Mouse (Mus musculus) embryonic facial prominence, embryonic 15.5 days (tissue): ENCODE results near the gene Tmem63b. TPM values are rescaled to one million over a fixed set of nuclear protein-coding genes. Genes with fewer than 3 reads are reported as not detected.

ENCODE experiments used
- ATAC-seq: fragments of 200-750 bp; cut with Nextera tagmentation; 2 replicates; pipeline ENCODE4 v1.8.0; 2017; ENCODE audit warnings: low read depth, moderate TSS enrichment; ENCODE audit not compliant: insufficient number of reproducible peaks, low FRiP score, low TSS enrichment
- H3K27ac ChIP-seq: fragments of 300-500 bp; sonication (generic); replicated peaks from 2 replicates; pipeline ENCODE4 v1.5.1; 2015; ENCODE audit warnings: mild to moderate bottlenecking, inconsistent platforms
- H3K27me3 ChIP-seq: fragments of 300-500 bp; sonication (generic); 2 replicates; pipeline ENCODE4 v1.6.1; 2015; ENCODE audit warnings: inconsistent platforms
- H3K36me3 ChIP-seq: fragments of 300-500 bp; sonication (generic); 2 replicates; pipeline ENCODE4 v1.6.1; 2015; ENCODE audit warnings: mild to moderate bottlenecking, inconsistent platforms
- H3K4me1 ChIP-seq: fragments of 300-500 bp; sonication (generic); 2 replicates; pipeline ENCODE4 v1.6.1; 2015; ENCODE audit warnings: inconsistent platforms
- H3K4me2 ChIP-seq: fragments of 300-500 bp; sonication (generic); replicated peaks from 2 replicates; pipeline ENCODE4 v1.6.1; 2015; ENCODE audit warnings: mild to moderate bottlenecking, inconsistent platforms
- H3K4me3 ChIP-seq: fragments of 300-500 bp; sonication (generic); replicated peaks from 2 replicates; pipeline ENCODE4 v1.5.1; 2015; ENCODE audit warnings: mild to moderate bottlenecking, inconsistent platforms
- H3K9ac ChIP-seq: fragments of 300-500 bp; sonication (generic); 2 replicates; pipeline ENCODE4 v1.6.1; 2015; ENCODE audit warnings: inconsistent platforms
- H3K9me3 ChIP-seq: fragments of 300-500 bp; sonication (generic); replicated peaks from 2 replicates; pipeline ENCODE4 v1.6.1; 2016; ENCODE audit warnings: inconsistent platforms
- WGBS: fragments of 180-500 bp; shearing (Covaris S2); methylation state at CpG from one replicate; pipeline ENCODE4 v1.1.7; 2015; 5-methylcytosine and 5-hydroxymethylcytosine counted together
- polyA plus RNA-seq: library from polyadenylated mRNA; unstranded; fragments of >200 nt; fragmentation: Nextera tagmentation; extraction: Ambion mirVana; gene quantifications from 2 replicates; pipeline ENCODE4 v1.2.1, GENCODE M21; 2015

Gene Tmem63b
- polyA plus RNA-seq, 1 experiment from 2014 or later = 52.4 TPM

DNA sequence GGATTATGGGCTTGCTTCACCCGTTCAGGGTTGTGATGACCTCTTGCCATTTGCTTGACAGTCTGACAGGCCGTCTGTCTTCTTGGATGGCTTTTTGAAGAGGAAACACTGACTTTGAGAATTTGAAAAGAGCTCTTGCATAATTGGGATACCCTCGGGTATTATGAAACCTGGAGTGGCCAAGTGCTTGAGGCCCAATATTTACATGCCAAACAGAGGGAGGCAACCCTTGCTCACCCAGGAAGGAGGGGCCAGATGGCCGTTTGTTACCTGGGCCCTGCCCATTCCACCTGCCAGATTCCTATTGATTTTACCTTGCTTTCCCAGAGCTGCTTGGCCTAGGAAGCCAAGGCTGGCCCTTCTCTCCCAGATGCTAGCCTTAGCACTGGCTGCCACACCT, 15.5 kb upstream of the Tmem63b start:
- Histone ChIP-seq H3K4me3 (no peak overlapping the region), H3K36me3 (peaks cover 13% of the 10 kb centered on the region; the same call in 1 of the 2 replicates), H3K27me3 (no peaks in the 10 kb centered on the region), H3K4me2 (no peak overlapping the region), H3K4me1 (peaks cover 15% of the 10 kb centered on the region), H3K27ac (0 out of 2 replicates have a peak overlapping the region, but pooled peaks have one; percentile 28), H3K9ac (no peak overlapping the region), H3K9me3 (no peaks in the 10 kb centered on the region)
- no peak for ATAC-seq
- 49% methylated on average over 4 of the region's 4 CpGs for WGBS

DNA sequence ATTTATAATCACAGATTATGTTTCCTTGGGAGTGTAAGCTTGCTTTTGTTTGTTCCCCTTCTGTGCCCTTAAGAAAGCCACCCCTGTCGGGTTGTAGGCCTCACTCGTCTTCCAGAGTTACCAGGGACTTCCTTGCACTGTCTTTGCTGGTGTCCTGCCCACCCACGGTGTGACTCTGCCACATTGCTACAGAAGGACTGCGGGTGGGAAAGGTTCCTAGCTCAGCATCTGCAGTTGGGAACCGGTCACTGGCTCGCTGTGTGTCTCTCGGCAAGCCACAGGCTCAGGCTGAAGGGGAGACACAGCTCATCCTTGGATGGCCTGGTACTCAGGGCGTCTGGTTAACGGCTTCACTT, 14.5 kb upstream of the Tmem63b start:
- 65% methylated on average over 9 of the region's 9 CpGs for WGBS
- Histone ChIP-seq H3K9me3 (no peaks in the 10 kb centered on the region), H3K27ac (0 out of 2 replicates have a peak overlapping the region, but pooled peaks have one; percentile 1), H3K4me3 (no peak overlapping the region), H3K27me3 (no peaks in the 10 kb centered on the region), H3K9ac (no peak overlapping the region), H3K4me1 (peaks cover 15% of the 10 kb centered on the region), H3K4me2 (no peak overlapping the region), H3K36me3 (peaks cover 20% of the 10 kb centered on the region; the same call in 1 of the 2 replicates)
- ATAC-seq = peak; percentile 61; the same call in 1 of the 2 replicates

- Histone ChIP-seq H3K4me2 (no peak overlapping the region), H3K4me1 (peaks cover 15% of the 10 kb centered on the region), H3K36me3 (peaks cover 20% of the 10 kb centered on the region; the same call in 1 of the 2 replicates), H3K9ac (no peak overlapping the region), H3K27ac (no peak overlapping the region), H3K9me3 (no peaks in the 10 kb centered on the region), H3K27me3 (no peaks in the 10 kb centered on the region), H3K4me3 (no peak overlapping the region)
- 48% methylated on average over 10 of the region's 16 CpGs for WGBS
- peak; percentile 53; the same call in 1 of the 2 replicates for ATAC-seq
These were observed 14.0 kb upstream of the Tmem63b start for GRCm38 (mm10) chr17:45700496-45701235.

- 86% methylated on average over 3 of the region's 3 CpGs for WGBS
- peaks cover 20% of the 10 kb centered on the region; the same call in 1 of the 2 replicates for H3K36me3 ChIP-seq
- no peaks in the 10 kb centered on the region for H3K27me3 ChIP-seq
- H3K4me1 ChIP-seq = peaks cover 15% of the 10 kb centered on the region
- H3K9me3 ChIP-seq = no peaks in the 10 kb centered on the region
- no peak overlapping the region for H3K9ac ChIP-seq
- H3K4me2 ChIP-seq = no peak overlapping the region
- no peak overlapping the region for H3K27ac ChIP-seq
- no peak overlapping the region for H3K4me3 ChIP-seq
- ATAC-seq = no peak
These were observed 12.5 kb upstream of the Tmem63b start for GRCm38 (mm10) chr17:45699039-45699740.

- no peaks in the 10 kb centered on the region for H3K27me3 ChIP-seq
- H3K4me1 ChIP-seq = peaks cover 15% of the 10 kb centered on the region
- whole genome bisulfite sequencing = 77% methylated on average over 6 of the region's 6 CpGs
- H3K4me3 ChIP-seq = no peak overlapping the region
- H3K27ac ChIP-seq = no peak overlapping the region
- peaks cover 20% of the 10 kb centered on the region; the same call in 1 of the 2 replicates for H3K36me3 ChIP-seq
- no peaks in the 10 kb centered on the region for H3K9me3 ChIP-seq
- H3K9ac ChIP-seq = no peak overlapping the region
- H3K4me2 ChIP-seq = no peak overlapping the region
- no peak for ATAC-seq
These were observed 11.7 kb upstream of the Tmem63b start for GRCm38 (mm10) chr17:45698368-45698767.

GRCm38 (mm10) chr17:45696981-45697380, 10.3 kb upstream of the Tmem63b start:
- Histone ChIP-seq H3K9me3 (no peaks in the 10 kb centered on the region), H3K4me2 (no peak overlapping the region), H3K27me3 (no peaks in the 10 kb centered on the region), H3K9ac (no peak overlapping the region), H3K36me3 (peaks cover 20% of the 10 kb centered on the region; the same call in 1 of the 2 replicates), H3K4me1 (peaks cover 11% of the 10 kb centered on the region; the same call in 1 of the 2 replicates), H3K4me3 (no peak overlapping the region), H3K27ac (peak overlapping the region; percentile 49; the same call in 1 of the 2 replicates)
- no peak for ATAC-seq
- 77% methylated on average over 9 of the region's 9 CpGs for WGBS

DNA sequence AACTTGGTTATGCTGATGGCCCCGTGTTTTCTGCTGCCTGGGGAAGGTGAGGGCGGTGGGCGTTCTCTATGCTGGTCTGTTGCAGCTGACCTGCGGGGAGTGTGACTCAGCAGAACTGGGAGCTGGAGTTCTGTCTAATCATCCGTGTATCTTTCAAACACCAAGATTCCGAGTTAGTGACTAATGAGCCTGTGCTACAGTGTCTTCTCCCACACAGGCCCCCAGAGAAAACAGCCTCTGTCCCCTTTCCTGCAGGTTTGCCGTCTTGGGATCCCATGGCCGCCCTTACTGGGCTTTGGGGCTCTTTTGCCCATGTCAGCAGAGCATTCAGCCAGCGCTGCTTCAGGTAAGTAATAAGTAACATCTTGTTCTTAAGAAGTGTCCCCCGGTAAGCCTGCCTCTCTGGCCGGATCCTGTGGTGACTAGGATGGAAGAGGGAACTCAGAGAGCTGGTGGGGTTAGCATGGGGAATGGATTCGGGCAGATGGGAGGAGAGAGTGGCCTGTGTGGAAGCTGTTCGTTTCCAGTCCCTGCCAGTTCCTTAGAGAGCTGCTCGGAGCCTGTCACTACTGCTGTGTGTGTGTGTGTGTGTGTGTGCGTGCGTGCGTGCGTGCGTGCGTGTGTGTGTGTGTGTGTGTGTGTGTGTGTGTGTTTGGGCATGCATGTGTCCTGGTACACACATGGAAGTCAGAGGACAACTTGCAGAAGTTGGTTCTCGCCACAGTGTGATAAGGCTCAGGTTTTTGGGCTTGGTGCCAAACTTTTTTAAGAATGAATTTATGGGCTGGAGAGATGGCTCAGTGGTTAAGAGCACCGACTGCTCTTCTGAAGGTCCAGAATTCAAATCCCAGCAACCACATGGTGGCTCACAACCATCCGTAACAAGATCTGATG, 8.8 kb upstream of the Tmem63b start:
- H3K27ac ChIP-seq = no peak overlapping the region
- no peaks in the 10 kb centered on the region for H3K27me3 ChIP-seq
- H3K9me3 ChIP-seq = no peaks in the 10 kb centered on the region
- no peak overlapping the region for H3K9ac ChIP-seq
- H3K4me3 ChIP-seq = no peak overlapping the region
- WGBS = 74% methylated on average over 23 of the region's 23 CpGs
- ATAC-seq = no peak
- peaks cover 20% of the 10 kb centered on the region; the same call in 1 of the 2 replicates for H3K36me3 ChIP-seq
- peaks cover 7% of the 10 kb centered on the region; the same call in 1 of the 2 replicates for H3K4me1 ChIP-seq
- no peak overlapping the region for H3K4me2 ChIP-seq

DNA sequence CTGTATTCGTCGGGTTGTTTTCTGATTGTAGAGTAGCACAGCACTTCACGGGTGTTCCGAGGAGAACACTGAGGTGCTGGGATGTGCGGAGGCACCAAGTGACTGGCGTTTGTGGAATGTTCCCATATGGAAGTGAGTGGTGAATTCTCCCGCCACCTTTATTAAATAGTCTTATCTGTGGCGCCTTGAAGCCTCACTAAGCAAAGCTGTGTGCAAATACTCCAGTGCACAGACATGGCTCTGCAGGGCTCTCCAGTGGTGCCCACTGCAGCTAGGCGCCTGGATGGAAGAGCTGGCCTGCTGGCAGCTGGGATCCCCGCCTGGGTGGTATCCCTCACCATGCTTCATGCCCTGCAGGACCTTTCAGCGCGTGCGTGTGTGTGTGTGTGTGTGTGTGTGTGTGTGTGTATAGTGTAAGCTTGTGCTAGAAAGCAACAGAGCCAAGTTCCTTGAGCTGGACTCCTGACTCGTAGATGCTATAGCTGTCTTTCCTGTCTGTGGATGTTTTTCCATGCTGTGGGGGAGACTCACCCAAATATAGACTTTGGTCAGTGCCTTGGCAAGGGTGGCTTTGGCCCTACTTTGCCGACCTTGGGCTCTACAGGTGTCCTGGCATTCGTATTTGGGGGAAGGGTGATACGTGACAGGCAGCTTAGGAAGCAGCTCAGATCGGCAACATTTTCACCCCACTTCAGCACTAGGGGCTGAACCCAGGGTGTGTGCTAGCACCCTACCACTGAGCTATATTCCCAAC, 7.3 kb upstream of the Tmem63b start:
- ATAC-seq = no peak
- no peak overlapping the region for H3K9ac ChIP-seq
- WGBS = 79% methylated on average over 18 of the region's 18 CpGs

GRCm38 (mm10) chr17:45692159-45692558, 5.5 kb upstream of the Tmem63b start:
- Histone ChIP-seq H3K36me3 (peaks cover 7% of the 10 kb centered on the region; the same call in 1 of the 2 replicates), H3K4me3 (no peak overlapping the region), H3K9me3 (no peaks in the 10 kb centered on the region), H3K27ac (no peak overlapping the region), H3K4me1 (peaks cover 11% of the 10 kb centered on the region), H3K4me2 (no peak overlapping the region), H3K27me3 (no peaks in the 10 kb centered on the region), H3K9ac (no peak overlapping the region)
- WGBS = 72% methylated on average over 5 of the region's 5 CpGs
- no peak for ATAC-seq

More for the DNA sequence above, 7.3 kb upstream of the Tmem63b start:
- Histone ChIP-seq H3K4me2 (no peak overlapping the region), H3K36me3 (peaks cover 17% of the 10 kb centered on the region; the same call in 1 of the 2 replicates), H3K27ac (no peak overlapping the region), H3K4me1 (peaks cover 7% of the 10 kb centered on the region; the same call in 1 of the 2 replicates), H3K4me3 (no peak overlapping the region), H3K9me3 (no peaks in the 10 kb centered on the region), H3K27me3 (no peaks in the 10 kb centered on the region)

- WGBS = 81% methylated on average over 4 of the region's 4 CpGs
- ATAC-seq = no peak
- Histone ChIP-seq H3K4me1 (peaks cover 18% of the 10 kb centered on the region), H3K27me3 (no peaks in the 10 kb centered on the region), H3K27ac (no peak overlapping the region), H3K36me3 (no peaks in the 10 kb centered on the region), H3K9ac (no peak overlapping the region), H3K4me2 (no peak overlapping the region), H3K4me3 (no peak overlapping the region), H3K9me3 (no peaks in the 10 kb centered on the region)
These were observed 3.3 kb upstream of the Tmem63b start for GRCm38 (mm10) chr17:45690044-45690443.
